Mouse (Mus musculus): Measurements from ENCODE around the gene Osbpl3.

DNA sequence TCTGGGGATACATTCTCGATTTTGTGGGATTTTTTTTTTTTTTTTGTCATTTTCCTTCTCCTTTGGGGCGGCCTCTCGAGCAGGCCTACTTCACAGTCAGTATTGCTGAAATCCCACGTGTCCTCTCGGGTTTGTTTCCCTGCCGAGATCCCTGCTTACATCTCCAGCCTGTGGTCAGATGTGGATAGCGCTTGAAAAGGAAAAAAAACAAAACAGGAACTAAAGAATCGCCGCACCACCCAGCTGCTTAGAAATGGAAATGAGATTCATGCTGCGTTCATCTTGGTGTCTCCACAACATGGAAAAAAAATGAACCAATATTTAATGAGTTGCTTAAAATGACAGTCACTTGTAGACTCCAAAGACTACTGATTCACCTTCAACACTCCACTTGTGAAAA is 160.9 kb downstream of the Osbpl3 start:
- no peak for TF ChIP-seq POLR2A (IDR thresholded peaks at IDR 0.05; ENCODE audit: extremely low read depth, insufficient read depth, low read length)
- no peak for TF ChIP-seq CTCF (IDR thresholded peaks at IDR 0.05; ENCODE audit: low read depth, low read length)
